Mouse (Mus musculus): Measurements from ENCODE around the gene Tenm4.

Gene Tenm4

GRCm38 (mm10) chr7:96170924-96171595 is at the start of gene Tenm4:
Tenm4 (plus strand) TSS chr7:96171246.
- DNase-seq (ENCODE audit: low spot score in 2 of 2), result no peak

GRCm38 (mm10) chr7:96130763-96131162 is 40.3 kb upstream of the Tenm4 start:
- DNase-seq (ENCODE audit: low spot score in 2 of 2), result no peak

- DNase-seq (ENCODE audit: low spot score in 2 of 2), result no peak
Measured at GRCm38 (mm10) chr7:96131175-96131574, 39.9 kb upstream of the Tenm4 start.

- DNase-seq (ENCODE audit: low spot score in 2 of 2), result no peak
Measured at GRCm38 (mm10) chr7:96136497-96136961, 34.5 kb upstream of the Tenm4 start.

GRCm38 (mm10) chr7:96141876-96142275 is 29.2 kb upstream of the Tenm4 start:
- no peak for DNase-seq (ENCODE audit: low spot score in 2 of 2)

- peak in 1 of 2 experiments; percentile 33 for DNase-seq (ENCODE audit: low spot score in 2 of 2)
Measured at GRCm38 (mm10) chr7:96142973-96143596, 28.0 kb upstream of the Tenm4 start.

- no peak for DNase-seq (ENCODE audit: low spot score in 2 of 2)
Measured at GRCm38 (mm10) chr7:96147436-96147835, 23.6 kb upstream of the Tenm4 start.

- DNase-seq (ENCODE audit: low spot score in 2 of 2), result no peak
Measured at GRCm38 (mm10) chr7:96148191-96148590, 22.9 kb upstream of the Tenm4 start.

GRCm38 (mm10) chr7:96151277-96151676 is 19.8 kb upstream of the Tenm4 start:
- peak; percentile 57 to 65 for DNase-seq (ENCODE audit: low spot score in 2 of 2)

GRCm38 (mm10) chr7:96151961-96152360 is 19.1 kb upstream of the Tenm4 start:
- DNase-seq (ENCODE audit: low spot score in 2 of 2), result no peak

GRCm38 (mm10) chr7:96152431-96152830 is 18.6 kb upstream of the Tenm4 start:
- no peak for DNase-seq (ENCODE audit: low spot score in 2 of 2)

GRCm38 (mm10) chr7:96152924-96153359 is 18.1 kb upstream of the Tenm4 start:
- DNase-seq (ENCODE audit: low spot score in 2 of 2), result no peak

- no peak for DNase-seq (ENCODE audit: low spot score in 2 of 2)
Measured at GRCm38 (mm10) chr7:96154025-96154424, 17.0 kb upstream of the Tenm4 start.

GRCm38 (mm10) chr7:96156481-96157255 is 14.4 kb upstream of the Tenm4 start:
- DNase-seq (ENCODE audit: low spot score in 2 of 2), result no peak

GRCm38 (mm10) chr7:96164141-96164540 is 6.9 kb upstream of the Tenm4 start:
- DNase-seq (ENCODE audit: low spot score in 2 of 2), result no peak

GRCm38 (mm10) chr7:96168921-96169320 is 2.1 kb upstream of the Tenm4 start:
- no peak for DNase-seq (ENCODE audit: low spot score in 2 of 2)

GRCm38 (mm10) chr7:96171596-96172563 is 834 bp downstream of the Tenm4 start:
- DNase-seq (ENCODE audit: low spot score in 2 of 2), result no peak

- no peak for DNase-seq (ENCODE audit: low spot score in 2 of 2)
Measured at GRCm38 (mm10) chr7:96176781-96177180, 5.7 kb downstream of the Tenm4 start.

GRCm38 (mm10) chr7:96181751-96182150 is 10.7 kb downstream of the Tenm4 start:
- no peak for DNase-seq (ENCODE audit: low spot score in 2 of 2)

- DNase-seq (ENCODE audit: low spot score in 2 of 2), result no peak
Measured at GRCm38 (mm10) chr7:96183195-96183594, 12.1 kb downstream of the Tenm4 start.

GRCm38 (mm10) chr7:96185411-96185810 is 14.4 kb downstream of the Tenm4 start:
- no peak for DNase-seq (ENCODE audit: low spot score in 2 of 2)

Measured in frontal cortex, postnatal 36 days (tissue).